Mouse (Mus musculus) cerebellum, postnatal 36 days (tissue): ENCODE data around the gene Vwa3b.
"Not testable (repeated sequence)": the region's sequence is repeated elsewhere in the genome, so short reads cannot be mapped to it uniquely, and the experiment has no call there.

ENCODE experiments used
- DNase-seq, 2 experiments: peaks; one replicate each; pipeline ENCODE4 v3.0.0; 2021 to 2022; ENCODE audit warnings: mixed read lengths in 2 of 2

Gene Vwa3b

GRCm38 (mm10) chr1:37025962-37026686, at the start of gene Vwa3b:
Gene Vwa3b, plus strand, starts transcription at chr1:37026596.
- DNase-seq: no peak

- no peak for DNase-seq
Measured at GRCm38 (mm10) chr1:36976770-36977169, 49.6 kb upstream of the Vwa3b start.

GRCm38 (mm10) chr1:36982191-36982961, 44.0 kb upstream of the Vwa3b start:
- DNase-seq: no peak

- DNase-seq: no peak
Measured at GRCm38 (mm10) chr1:36983754-36984153, 42.6 kb upstream of the Vwa3b start.

- DNase-seq: no peak
Measured at GRCm38 (mm10) chr1:36984406-36984805, 42.0 kb upstream of the Vwa3b start.

GRCm38 (mm10) chr1:36985896-36986295, 40.5 kb upstream of the Vwa3b start:
- no peak for DNase-seq

GRCm38 (mm10) chr1:36986396-36987160, 39.8 kb upstream of the Vwa3b start:
- no peak for DNase-seq

- no peak for DNase-seq
Measured at GRCm38 (mm10) chr1:36987172-36988148, 38.9 kb upstream of the Vwa3b start.

- DNase-seq: no peak
Measured at GRCm38 (mm10) chr1:36988161-36988560, 38.2 kb upstream of the Vwa3b start.

- no peak for DNase-seq
Measured at GRCm38 (mm10) chr1:36988561-36988960, 37.8 kb upstream of the Vwa3b start.

GRCm38 (mm10) chr1:36994296-36994695, 32.1 kb upstream of the Vwa3b start:
- DNase-seq: no peak

GRCm38 (mm10) chr1:36995760-36996159, 30.6 kb upstream of the Vwa3b start:
- DNase-seq: no peak

GRCm38 (mm10) chr1:36996561-36997213, 29.7 kb upstream of the Vwa3b start:
- peak; percentile 8 to 9 for DNase-seq

GRCm38 (mm10) chr1:37000307-37000706, 26.1 kb upstream of the Vwa3b start:
- no peak for DNase-seq

GRCm38 (mm10) chr1:37001636-37002315, 24.6 kb upstream of the Vwa3b start:
- DNase-seq: no peak

- no peak for DNase-seq
Measured at GRCm38 (mm10) chr1:37002316-37003008, 23.9 kb upstream of the Vwa3b start.

- DNase-seq: no peak
Measured at GRCm38 (mm10) chr1:37004533-37004932, 21.9 kb upstream of the Vwa3b start.

- no peak for DNase-seq
Measured at GRCm38 (mm10) chr1:37005036-37005435, 21.4 kb upstream of the Vwa3b start.

GRCm38 (mm10) chr1:37006529-37006928, 19.9 kb upstream of the Vwa3b start:
- DNase-seq: not testable (repeated sequence)

GRCm38 (mm10) chr1:37009880-37010279, 16.5 kb upstream of the Vwa3b start:
- DNase-seq: no peak
